Mouse (Mus musculus): ENCODE data around the gene Bicdl1. TPM values are rescaled to one million over a fixed set of nuclear protein-coding genes. Genes with fewer than 3 reads are reported as not detected.

Gene Bicdl1
- polyA plus RNA-seq, 2 experiments = 11.7 to 16.3 TPM

- DNase-seq (ENCODE audit: low spot score) (no peak), ATAC-seq (ENCODE audit: low FRiP score, low read depth) (no peak)
- TF ChIP-seq POLR2A (IDR thresholded peaks at IDR 0.05; ENCODE audit: borderline replicate concordance, extremely low read depth, insufficient read depth, insufficient read length) = no peak
- WGBS = 51% methylated on average over 8 of the region's 8 CpGs
- Histone ChIP-seq H3K27me3 (ENCODE audit: control insufficient read depth, insufficient read depth, low read length) (no peaks in the 10 kb centered on the region), H3K4me2 (replicated peaks; ENCODE audit: low read depth, low read length, severe bottlenecking) (no peak overlapping the region), H3K27ac (replicated peaks; ENCODE audit: low read depth, low read length) (no peak overlapping the region), H3K4me1 (ENCODE audit: control insufficient read depth, insufficient read depth, low read length) (no peaks in the 10 kb centered on the region; the same call in 1 of the 2 replicates), H3K36me3 (ENCODE audit: control insufficient read depth, insufficient read depth, low read length) (no peaks in the 10 kb centered on the region), H3K9me3 (ENCODE audit: control insufficient read depth, low read length) (no peaks in the 10 kb centered on the region), H3K4me3 (replicated peaks; ENCODE audit: low read length) (no peak overlapping the region), H3K9ac (ENCODE audit: low read depth, low read length, severe bottlenecking) (no peak overlapping the region)
Measured at GRCm38 (mm10) chr5:115666366-115667065, 64.9 kb downstream of the Bicdl1 start.

GRCm38 (mm10) chr5:115662658-115663057, 68.8 kb downstream of the Bicdl1 start:
- Histone ChIP-seq H3K27ac (replicated peaks; ENCODE audit: low read depth, low read length) (no peak overlapping the region), H3K4me1 (ENCODE audit: control insufficient read depth, insufficient read depth, low read length) (no peaks in the 10 kb centered on the region; the same call in 1 of the 2 replicates), H3K4me2 (replicated peaks; ENCODE audit: low read depth, low read length, severe bottlenecking) (no peak overlapping the region), H3K9ac (ENCODE audit: low read depth, low read length, severe bottlenecking) (no peak overlapping the region), H3K27me3 (ENCODE audit: control insufficient read depth, insufficient read depth, low read length) (no peaks in the 10 kb centered on the region), H3K4me3 (replicated peaks; ENCODE audit: low read length) (no peak overlapping the region), H3K9me3 (ENCODE audit: control insufficient read depth, low read length) (no peaks in the 10 kb centered on the region), H3K36me3 (ENCODE audit: control insufficient read depth, insufficient read depth, low read length) (no peaks in the 10 kb centered on the region)
- ATAC-seq (ENCODE audit: low FRiP score, low read depth) (no peak), DNase-seq (ENCODE audit: low spot score) (no peak)
- 81% methylated on average over 22 of the region's 22 CpGs for WGBS
- no peak for TF ChIP-seq POLR2A (IDR thresholded peaks at IDR 0.05; ENCODE audit: borderline replicate concordance, extremely low read depth, insufficient read depth, insufficient read length)

- H3K27me3 ChIP-seq (ENCODE audit: control insufficient read depth, insufficient read depth, low read length) = no peaks in the 10 kb centered on the region
- no peaks in the 10 kb centered on the region for H3K36me3 ChIP-seq (ENCODE audit: control insufficient read depth, insufficient read depth, low read length)
- H3K9me3 ChIP-seq (ENCODE audit: control insufficient read depth, low read length) = no peaks in the 10 kb centered on the region
- no peak for DNase-seq (ENCODE audit: low spot score)
- H3K27ac ChIP-seq (replicated peaks; ENCODE audit: low read depth, low read length) = no peak overlapping the region
- no peaks in the 10 kb centered on the region for H3K4me1 ChIP-seq (ENCODE audit: control insufficient read depth, insufficient read depth, low read length)
- ATAC-seq (ENCODE audit: low FRiP score, low read depth) = no peak
- no peak overlapping the region for H3K4me2 ChIP-seq (replicated peaks; ENCODE audit: low read depth, low read length, severe bottlenecking)
- H3K9ac ChIP-seq (ENCODE audit: low read depth, low read length, severe bottlenecking) = no peak overlapping the region
- 81% methylated on average over 6 of the region's 6 CpGs for WGBS
- H3K4me3 ChIP-seq (replicated peaks; ENCODE audit: low read length) = no peak overlapping the region
- TF ChIP-seq POLR2A (IDR thresholded peaks at IDR 0.05; ENCODE audit: borderline replicate concordance, extremely low read depth, insufficient read depth, insufficient read length) = no peak
Measured at GRCm38 (mm10) chr5:115658352-115658751, 73.1 kb downstream of the Bicdl1 start.

- Histone ChIP-seq H3K27me3 (ENCODE audit: control insufficient read depth, insufficient read depth, low read length) (no peaks in the 10 kb centered on the region), H3K27ac (replicated peaks; ENCODE audit: low read depth, low read length) (no peak overlapping the region), H3K36me3 (ENCODE audit: control insufficient read depth, insufficient read depth, low read length) (no peaks in the 10 kb centered on the region), H3K9ac (ENCODE audit: low read depth, low read length, severe bottlenecking) (no peak overlapping the region), H3K9me3 (ENCODE audit: control insufficient read depth, low read length) (no peaks in the 10 kb centered on the region), H3K4me2 (replicated peaks; ENCODE audit: low read depth, low read length, severe bottlenecking) (no peak overlapping the region), H3K4me3 (replicated peaks; ENCODE audit: low read length) (no peak overlapping the region), H3K4me1 (ENCODE audit: control insufficient read depth, insufficient read depth, low read length) (no peaks in the 10 kb centered on the region)
- TF ChIP-seq POLR2A (IDR thresholded peaks at IDR 0.05; ENCODE audit: borderline replicate concordance, extremely low read depth, insufficient read depth, insufficient read length) = no peak
- WGBS = 80% methylated on average over 1 of the region's 1 CpGs
- ATAC-seq (ENCODE audit: low FRiP score, low read depth) (no peak), DNase-seq (ENCODE audit: low spot score) (no peak)
Measured at GRCm38 (mm10) chr5:115657234-115657633, 74.2 kb downstream of the Bicdl1 start.

- Histone ChIP-seq H3K4me1 (ENCODE audit: control insufficient read depth, insufficient read depth, low read length) (no peaks in the 10 kb centered on the region), H3K27me3 (ENCODE audit: control insufficient read depth, insufficient read depth, low read length) (no peaks in the 10 kb centered on the region), H3K9me3 (ENCODE audit: control insufficient read depth, low read length) (no peaks in the 10 kb centered on the region), H3K36me3 (ENCODE audit: control insufficient read depth, insufficient read depth, low read length) (no peaks in the 10 kb centered on the region), H3K9ac (ENCODE audit: low read depth, low read length, severe bottlenecking) (no peak overlapping the region), H3K4me2 (replicated peaks; ENCODE audit: low read depth, low read length, severe bottlenecking) (no peak overlapping the region), H3K27ac (replicated peaks; ENCODE audit: low read depth, low read length) (no peak overlapping the region), H3K4me3 (replicated peaks; ENCODE audit: low read length) (no peak overlapping the region)
- TF ChIP-seq POLR2A (IDR thresholded peaks at IDR 0.05; ENCODE audit: borderline replicate concordance, extremely low read depth, insufficient read depth, insufficient read length) = no peak
- ATAC-seq (ENCODE audit: low FRiP score, low read depth) (no peak), DNase-seq (ENCODE audit: low spot score) (no peak)
- 67% methylated on average over 6 of the region's 6 CpGs for WGBS
Measured at GRCm38 (mm10) chr5:115656677-115657076, 74.7 kb downstream of the Bicdl1 start.

All from limb, embryonic 14.5 days (tissue).